Mouse (Mus musculus) CH12.LX (cell line): ENCODE data around the gene Fmo4.

Experiments used
- CHD2 ChIP-seq: IDR thresholded peaks from 2 replicates; pipeline ENCODE4 v1.6.1; 2011; ENCODE audit warnings: low read length, improper control_type of control experiment
- JUN ChIP-seq: IDR thresholded peaks from 2 replicates; pipeline ENCODE4 v1.6.1; 2011; ENCODE audit warnings: low read depth, mild to moderate bottlenecking, low read length, improper control_type of control experiment, moderate library complexity; ENCODE audit not compliant: insufficient read depth
- USF1 ChIP-seq: IDR thresholded peaks from 2 replicates; pipeline ENCODE4 v1.6.1; 2014; ENCODE audit warnings: low read depth, mild to moderate bottlenecking, inconsistent platforms, low read length, improper control_type of control experiment
- ZNF384 ChIP-seq: IDR thresholded peaks from 2 replicates; pipeline ENCODE4 v1.6.1; 2012; ENCODE audit warnings: low read depth, low read length, improper control_type of control experiment, inconsistent platforms

- TF ChIP-seq ZNF384 (no peak), JUN (no peak), USF1 (no peak), CHD2 (no peak)
Observed at GRCm38 (mm10) chr1:162858748-162859130, 45.0 kb upstream of the Fmo4 start.
